Mouse (Mus musculus): ENCODE results near the gene Ppfia1. TPM values are rescaled to one million over a fixed set of nuclear protein-coding genes. Genes with fewer than 3 reads are reported as not detected.

Ppfia1 gene
- total RNA-seq, 2 experiments from 2014 or later, result 31.7 to 40.3 TPM

- ATAC-seq (replicated peaks; ENCODE audit: low FRiP score, poor library complexity, severe bottlenecking), result no peak
These were observed 106.4 kb downstream of the Ppfia1 start for GRCm38 (mm10) chr7:144447146-144447545.

GRCm38 (mm10) chr7:144444788-144445187 lies 108.7 kb downstream of the Ppfia1 start:
- no peak for ATAC-seq (replicated peaks; ENCODE audit: low FRiP score, poor library complexity, severe bottlenecking)

- ATAC-seq (replicated peaks; ENCODE audit: low FRiP score, poor library complexity, severe bottlenecking), result no peak
These were observed 111.6 kb downstream of the Ppfia1 start for GRCm38 (mm10) chr7:144441976-144442375.

DNA sequence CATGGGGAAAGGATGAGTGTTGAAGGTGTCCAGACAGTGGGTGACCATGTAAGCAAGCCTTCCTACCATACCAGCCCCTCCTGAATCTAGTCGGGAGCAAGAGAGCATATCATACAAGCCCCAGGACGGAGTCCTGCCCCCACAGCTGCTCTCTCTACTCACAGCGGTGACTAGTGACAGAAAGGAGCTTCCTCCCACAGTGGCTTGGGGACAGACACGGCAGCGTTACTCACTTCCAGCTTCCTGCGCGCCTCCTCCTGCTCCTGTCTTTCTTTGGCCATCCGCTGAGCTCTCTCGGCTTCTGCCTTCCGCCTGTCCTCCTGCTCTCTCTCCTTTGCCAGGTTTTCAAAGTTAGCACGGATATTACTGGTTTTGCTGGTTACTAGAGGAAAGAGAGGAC lies 112.1 kb downstream of the Ppfia1 start:
- ATAC-seq (replicated peaks; ENCODE audit: low FRiP score, poor library complexity, severe bottlenecking), result no peak

- no peak for ATAC-seq (replicated peaks; ENCODE audit: low FRiP score, poor library complexity, severe bottlenecking)
These were observed 114.7 kb downstream of the Ppfia1 start for GRCm38 (mm10) chr7:144438811-144439210.

- ATAC-seq (replicated peaks; ENCODE audit: low FRiP score, poor library complexity, severe bottlenecking), result no peak
These were observed 120.6 kb downstream of the Ppfia1 start for GRCm38 (mm10) chr7:144432920-144433319.

DNA sequence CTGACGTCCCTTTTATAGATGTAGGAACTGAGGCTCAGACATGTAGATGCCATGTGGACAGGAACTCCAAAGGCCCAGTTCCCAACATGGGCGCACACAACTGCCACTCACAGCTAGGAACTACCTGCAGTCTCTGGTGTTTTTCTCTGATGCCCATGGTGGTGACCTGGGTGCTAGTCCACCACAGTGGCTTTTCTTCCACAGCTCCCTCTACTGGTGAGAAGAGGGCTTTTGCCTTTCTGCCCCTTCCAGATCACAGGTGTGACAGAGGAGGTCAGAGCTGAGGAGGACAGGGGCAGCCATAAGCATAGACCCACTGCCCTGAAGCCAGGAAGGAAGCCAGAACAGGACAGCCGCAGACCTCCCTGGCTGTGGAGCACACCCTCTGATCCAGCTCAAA lies 126.1 kb downstream of the Ppfia1 start:
- ATAC-seq (replicated peaks; ENCODE audit: low FRiP score, poor library complexity, severe bottlenecking), result peak; percentile 54; the same call in 1 of the 2 replicates

Other genes starting within 250 kb of the Ppfia1 start
- gene Cttn, start 82.7 kb downstream of the Ppfia1 start, total RNA-seq (2015; ENCODE audit: low replicate concordance), result 1.2 and 2.1 TPM in 2 replicates
- gene Cttn, start 82.7 kb downstream of the Ppfia1 start, total RNA-seq (2017; ENCODE audit: low replicate concordance), result 7.9 and 11.7 TPM in 2 replicates
- 0.96 and 4.2 TPM in 2 replicates for gene Fadd, start 28.7 kb upstream of the Ppfia1 start, total RNA-seq (2015; ENCODE audit: low replicate concordance)
- 2.4 and 2.8 TPM in 2 replicates for gene Fadd, start 28.7 kb upstream of the Ppfia1 start, total RNA-seq (2017; ENCODE audit: low replicate concordance)
- gene Ano1, start 198.2 kb upstream of the Ppfia1 start, total RNA-seq (2015; ENCODE audit: low replicate concordance), result not detected in 2 replicates
- gene Ano1, start 198.2 kb upstream of the Ppfia1 start, total RNA-seq (2017; ENCODE audit: low replicate concordance), result not detected in 2 replicates

Measured in erythroblast, adult 5-6 weeks (primary cell).